Mouse (Mus musculus) olfactory bulb, adult 2 months (tissue): ENCODE data around the gene Hilpda.

Experiments used
- CTCF ChIP-seq: fragments of 200-500 bp; IDR thresholded peaks from 2 replicates; pipeline ENCODE4 v1.5.1; 2012; ENCODE audit warnings: low read depth, mild to moderate bottlenecking, low read length, moderate library complexity; ENCODE audit not compliant: insufficient read depth
- POLR2A ChIP-seq: fragments of 200-500 bp; IDR thresholded peaks from 2 replicates; pipeline ENCODE4 v1.6.1; 2012; ENCODE audit warnings: mild to moderate bottlenecking, low read depth, low read length, moderate library complexity; ENCODE audit not compliant: insufficient read depth

GRCm38 (mm10) chr6:29247072-29247471 lies 25.2 kb upstream of the Hilpda start:
- TF ChIP-seq CTCF, result no peak
- no peak for TF ChIP-seq POLR2A
